Mouse (Mus musculus) CH12.LX (cell line): ENCODE results near the gene Rps2. TPM values are rescaled to one million over a fixed set of nuclear protein-coding genes. Genes with fewer than 3 reads are reported as not detected.

Experiments used
- DNase-seq: peaks from one replicate; pipeline ENCODE4 v3.0.0-alpha.2; 2013; ENCODE audit errors: extremely low read depth
- H3K27ac ChIP-seq: 2 replicates; pipeline ENCODE4 v1.5.1; 2012; ENCODE audit warnings: low read depth, mild to moderate bottlenecking, control low read depth, moderate library complexity; ENCODE audit not compliant: insufficient read depth
- H3K27me3 ChIP-seq: replicated peaks from 2 replicates; pipeline ENCODE3; 2012; ENCODE audit warnings: inconsistent platforms
- H3K36me3 ChIP-seq, 2 experiments: replicated peaks in 1 of 2; 2 replicates each; pipeline versions ENCODE3 to v1.6.1; 2012; ENCODE audit warnings: inconsistent platforms in 1 of 2, low read length in 1 of 2, mild to moderate bottlenecking in 1 of 2, mixed read lengths in 1 of 2, moderate library complexity in 1 of 2; ENCODE audit not compliant: control insufficient read depth in 1 of 2, insufficient read depth in 1 of 2
- H3K4me1 ChIP-seq, 2 experiments: 2 replicates each; pipeline ENCODE4 v1.6.1; 2012; ENCODE audit warnings: inconsistent platforms in 1 of 2, moderate library complexity in 1 of 2; ENCODE audit not compliant: insufficient read depth in 2 of 2, control insufficient read depth in 1 of 2
- H3K4me2 ChIP-seq: 2 replicates; pipeline ENCODE4 v1.6.1; 2012; ENCODE audit warnings: low read depth, mild to moderate bottlenecking, control low read depth; ENCODE audit not compliant: poor library complexity, insufficient read depth, severe bottlenecking
- H3K4me3 ChIP-seq, 3 experiments: fragments of 150-350 bp in 1 of 3; sonication (generic) in 1 of 3; replicated peaks in 1 of 3; 2 replicates each; pipeline versions ENCODE3 to v1.5.1; 2011 to 2012; ENCODE audit warnings: low read depth in 2 of 3, low read length in 2 of 3, mild to moderate bottlenecking in 2 of 3, moderate library complexity in 2 of 3, control low read depth in 1 of 3, improper control_type of control experiment in 1 of 3, inconsistent platforms in 1 of 3, mixed read lengths in 1 of 3; ENCODE audit not compliant: poor library complexity in 1 of 3
- H3K79me2 ChIP-seq: replicated peaks from 2 replicates; pipeline ENCODE4 v1.6.1; 2012; ENCODE audit warnings: mild to moderate bottlenecking, moderate library complexity; ENCODE audit not compliant: control insufficient read depth, poor library complexity, insufficient read depth, severe bottlenecking; ENCODE audit errors: extremely low read depth
- H3K9ac ChIP-seq: 2 replicates; pipeline ENCODE4 v1.6.1; 2012; ENCODE audit warnings: low read depth, mild to moderate bottlenecking, control low read depth, moderate library complexity; ENCODE audit not compliant: insufficient read depth
- H3K9me3 ChIP-seq: replicated peaks from 2 replicates; pipeline ENCODE3; 2012; ENCODE audit warnings: low read length, inconsistent platforms, mixed read lengths
- BHLHE40 ChIP-seq: IDR thresholded peaks from 2 replicates; pipeline ENCODE4 v1.6.1; 2011; ENCODE audit warnings: mild to moderate bottlenecking, low read depth, low read length, improper control_type of control experiment
- CHD2 ChIP-seq: IDR thresholded peaks from 2 replicates; pipeline ENCODE4 v1.6.1; 2011; ENCODE audit warnings: low read length, improper control_type of control experiment
- E2F4 ChIP-seq: IDR thresholded peaks from 2 replicates; pipeline ENCODE4 v1.6.1; 2011; ENCODE audit warnings: low read depth, low read length, improper control_type of control experiment; ENCODE audit not compliant: insufficient replicate concordance
- EP300 ChIP-seq: IDR thresholded peaks from 2 replicates; pipeline ENCODE4 v1.6.1; 2011; ENCODE audit warnings: low read length, improper control_type of control experiment
- HCFC1 ChIP-seq: IDR thresholded peaks from 2 replicates; pipeline ENCODE4 v1.6.1; 2012; ENCODE audit warnings: low read depth, mild to moderate bottlenecking, inconsistent platforms, low read length, improper control_type of control experiment
- JUND ChIP-seq: conservative IDR thresholded peaks from 2 replicates; pipeline ENCODE4 v1.6.1; 2011; ENCODE audit warnings: low read depth, low read length, improper control_type of control experiment
- MAZ ChIP-seq: IDR thresholded peaks from 2 replicates; pipeline ENCODE4 v1.6.1; 2012; ENCODE audit warnings: low read depth, mild to moderate bottlenecking, inconsistent platforms, low read length, improper control_type of control experiment, moderate library complexity
- MEF2A ChIP-seq: IDR thresholded peaks from 2 replicates; pipeline ENCODE4 v1.6.1; 2014; ENCODE audit warnings: low read depth, mild to moderate bottlenecking, inconsistent platforms, low read length, improper control_type of control experiment, borderline replicate concordance
- MYC ChIP-seq: IDR thresholded peaks from 2 replicates; pipeline ENCODE4 v1.6.1; 2011; ENCODE audit warnings: low read depth, mild to moderate bottlenecking, improper control_type of control experiment, low read length
- POLR2AphosphoS2 ChIP-seq: IDR thresholded peaks from 2 replicates; pipeline ENCODE4 v1.6.1; 2011; ENCODE audit warnings: low read depth, low read length, improper control_type of control experiment
- TBP ChIP-seq: conservative IDR thresholded peaks from 2 replicates; pipeline ENCODE4 v1.6.1; 2011; ENCODE audit warnings: low read depth, low read length, improper control_type of control experiment
- UBTF ChIP-seq: IDR thresholded peaks from 2 replicates; pipeline ENCODE4 v1.6.1; 2012; ENCODE audit warnings: low read depth, mild to moderate bottlenecking, inconsistent platforms, low read length, improper control_type of control experiment, moderate library complexity
- USF1 ChIP-seq: IDR thresholded peaks from 2 replicates; pipeline ENCODE4 v1.6.1; 2014; ENCODE audit warnings: low read depth, mild to moderate bottlenecking, inconsistent platforms, low read length, improper control_type of control experiment
- ZC3H11A ChIP-seq: IDR thresholded peaks from 2 replicates; pipeline ENCODE4 v1.6.1; 2012; ENCODE audit warnings: low read depth, mild to moderate bottlenecking, inconsistent platforms, low read length, improper control_type of control experiment
- ZKSCAN1 ChIP-seq: IDR thresholded peaks from 2 replicates; pipeline ENCODE4 v1.6.1; 2012; ENCODE audit warnings: low read depth, inconsistent platforms, low read length, improper control_type of control experiment, borderline replicate concordance
- dilution Hi-C: fragments of 300-500 bp; cut with MboI; formaldehyde crosslinking; loops from 2 replicates; pipeline ENCODE4 v1.14.3; 2020; ENCODE audit warnings: low sequenced_read_pairs; ENCODE audit not compliant: extremely low pct_unique_long_range_greater_than_20kb, extremely low pct_ligation_motif_present
- in situ Hi-C: fragments of 300-500 bp; cut with MboI; formaldehyde crosslinking; loops from 3 replicates; pipeline ENCODE4 v1.14.3; 2019; ENCODE audit warnings: low sequenced_read_pairs, low pct_ligation_motif_present, low pct_unique_long_range_greater_than_20kb, mixed read lengths
- polyA plus RNA-seq: library from polyadenylated mRNA; unstranded; fragments of >175 nt; gene quantifications from 2 replicates; pipeline ENCODE4 v1.2.1, GENCODE M21; 2012; ENCODE audit warnings: low read depth; ENCODE audit not compliant: insufficient read length
- total RNA-seq, 2 experiments: library from RNA; depleted of rRNA; stranded (reverse); fragments of 300-350 nt in 1 of 2; fragments of >200 nt in 1 of 2; gene quantifications; 2 replicates each; pipeline ENCODE4 v1.2.3; 2012 to 2014

The Rps2 gene
- total and polyA plus RNA-seq, 3 experiments, result 2,057 to 6,050 (median 5,410) TPM

DNA sequence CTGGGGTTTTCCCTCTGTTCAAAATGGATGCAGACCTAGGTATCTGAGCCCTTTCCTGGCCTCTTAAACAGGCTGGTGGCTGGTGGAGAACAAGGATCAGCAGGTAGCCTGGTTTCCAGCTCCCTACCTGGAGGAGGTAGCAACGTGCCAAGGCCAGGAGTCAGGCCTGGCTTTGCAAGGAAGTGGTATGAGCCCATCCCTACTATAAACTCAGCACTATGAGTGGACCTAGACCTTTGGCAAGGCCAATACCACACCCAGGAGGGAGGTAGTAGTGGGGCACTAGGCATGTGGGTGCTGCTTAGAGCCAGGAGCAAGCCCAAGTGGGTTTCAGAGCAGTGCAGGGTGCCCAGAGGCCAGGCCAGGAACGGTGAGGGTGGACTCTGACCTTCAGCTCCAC lies 18.4 kb upstream of the Rps2 start:
- no peak overlapping the region for H3K27ac ChIP-seq
- dilution Hi-C loops, result no loop called here
- H3K79me2 ChIP-seq, result no peaks in the 10 kb centered on the region
- in situ Hi-C loops, result no loop called here
- no peak overlapping the region for H3K4me2 ChIP-seq
- no peaks in the 10 kb centered on the region for H3K27me3 ChIP-seq
- H3K9me3 ChIP-seq, result no peaks in the 10 kb centered on the region
- H3K4me3 ChIP-seq, result no peak overlapping the region
- peaks cover 44 to 55% of the 10 kb centered on the region in 2 experiments for H3K36me3 ChIP-seq
- no peak for DNase-seq
- H3K4me1 ChIP-seq, result peaks cover 6 to 42% of the 10 kb centered on the region in 2 experiments
- no peak overlapping the region for H3K9ac ChIP-seq
- TF ChIP-seq HCFC1 (no peak), UBTF (no peak), MEF2A (no peak), TBP (no peak), EP300 (no peak), MYC (no peak), ZC3H11A (no peak), JUND (no peak), E2F4 (no peak)

DNA sequence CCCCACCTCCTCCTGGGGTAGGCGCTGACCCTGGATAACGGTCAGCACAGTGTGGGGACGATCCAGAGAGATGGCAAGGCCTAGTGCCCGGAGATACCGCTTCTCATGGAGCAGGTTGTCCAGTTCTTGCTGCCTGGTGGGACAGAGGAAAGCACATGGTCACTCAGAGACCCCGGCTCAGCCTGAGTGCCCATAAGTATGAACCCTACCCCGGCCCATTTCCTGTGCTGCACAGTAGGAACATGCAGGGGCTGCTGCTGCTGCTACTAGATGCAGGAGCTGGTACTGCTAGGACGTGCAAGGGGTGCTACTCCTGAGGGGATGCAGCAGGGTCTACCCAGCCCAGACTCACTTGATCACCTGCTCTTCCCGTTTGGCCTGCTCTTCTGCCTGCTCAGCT lies 16.7 kb upstream of the Rps2 start:
- TF ChIP-seq USF1, result no peak
- TF ChIP-seq CHD2, result no peak
- no peak for TF ChIP-seq MEF2A
- TF ChIP-seq ZKSCAN1, result no peak
- no peak for TF ChIP-seq JUND
- TF ChIP-seq BHLHE40, result no peak
- TF ChIP-seq EP300, result no peak
- no peak for TF ChIP-seq POLR2AphosphoS2
- no peak for TF ChIP-seq MAZ
- H3K9ac ChIP-seq, result no peak overlapping the region
- H3K4me3 ChIP-seq, result no peak overlapping the region
- peaks cover 5% of the 10 kb centered on the region for H3K79me2 ChIP-seq
- H3K36me3 ChIP-seq, result peaks cover 56 to 71% of the 10 kb centered on the region in 2 experiments
- dilution Hi-C loops, result no loop called here
- no peaks in the 10 kb centered on the region for H3K9me3 ChIP-seq
- no peak overlapping the region for H3K4me2 ChIP-seq
- DNase-seq, result no peak
- no peak overlapping the region for H3K27ac ChIP-seq
- H3K27me3 ChIP-seq, result no peaks in the 10 kb centered on the region
- H3K4me1 ChIP-seq, result peaks cover 11 to 44% of the 10 kb centered on the region in 2 experiments
- in situ Hi-C loops, result no loop called here
